Mouse (Mus musculus) forebrain, embryonic 11.5 days (tissue): Measurements from ENCODE around the gene Enpep. TPM values are rescaled to one million over a fixed set of nuclear protein-coding genes. Genes with fewer than 3 reads are reported as not detected.

Source experiments
- polyA plus RNA-seq: library from polyadenylated mRNA; unstranded; fragments of >200 nt; fragmentation: Nextera tagmentation; extraction: Ambion mirVana; gene quantifications from 2 replicates; pipeline ENCODE4 v1.2.1, GENCODE M21; 2014

The Enpep gene
- polyA plus RNA-seq, 1 experiment from 2014 or later: 0.39 TPM

Other genes with a start within 250 kb of the Enpep start
- 9.2 and 11.9 TPM in 2 replicates for gene Pitx2, start 132.8 kb downstream of the Enpep start, polyA plus RNA-seq
- gene Elovl6, start 199.6 kb upstream of the Enpep start, polyA plus RNA-seq: 39.9 and 43.6 TPM in 2 replicates